Mouse (Mus musculus) kidney, postnatal 36 days (tissue): Measurements from ENCODE around the gene Trim24.

Source experiments
- DNase-seq, 2 experiments: peaks; one replicate each; pipeline ENCODE4 v3.0.0; 2021 to 2022; ENCODE audit warnings: mixed read lengths in 2 of 2

The Trim24 gene

GRCm38 (mm10) chr6:37863961-37864730 is 6.5 kb upstream of the Trim24 start:
- DNase-seq: no peak

- peak; percentile 47 to 70 for DNase-seq
Observed at GRCm38 (mm10) chr6:37871137-37871851, 683 bp downstream of the Trim24 start.

GRCm38 (mm10) chr6:37872861-37873260 is 2.2 kb downstream of the Trim24 start:
- no peak for DNase-seq

GRCm38 (mm10) chr6:37873731-37874130 is 3.1 kb downstream of the Trim24 start:
- DNase-seq: no peak

- DNase-seq: no peak
Observed at GRCm38 (mm10) chr6:37878206-37878605, 7.6 kb downstream of the Trim24 start.

- peak; percentile 38 to 55 for DNase-seq
Observed at GRCm38 (mm10) chr6:37880586-37880985, 10.0 kb downstream of the Trim24 start.

GRCm38 (mm10) chr6:37893586-37893985 is 23.0 kb downstream of the Trim24 start:
- no peak for DNase-seq

- DNase-seq: peak; percentile 67 to 77
Observed at GRCm38 (mm10) chr6:37895646-37896435, 25.2 kb downstream of the Trim24 start.

GRCm38 (mm10) chr6:37900221-37900620 is 29.6 kb downstream of the Trim24 start:
- DNase-seq: no peak

GRCm38 (mm10) chr6:37901791-37902190 is 31.2 kb downstream of the Trim24 start:
- DNase-seq: peak in 1 of 2 experiments; percentile 46

- DNase-seq: no peak
Observed at GRCm38 (mm10) chr6:37903810-37904209, 33.2 kb downstream of the Trim24 start.

- peak in 1 of 2 experiments; percentile 42 for DNase-seq
Observed at GRCm38 (mm10) chr6:37913525-37913924, 42.9 kb downstream of the Trim24 start.

GRCm38 (mm10) chr6:37925104-37925503 is 54.5 kb downstream of the Trim24 start:
- DNase-seq: no peak

GRCm38 (mm10) chr6:37926751-37927150 is 56.1 kb downstream of the Trim24 start:
- DNase-seq: no peak

- DNase-seq: no peak
Observed at GRCm38 (mm10) chr6:37936498-37936897, 65.9 kb downstream of the Trim24 start.

- no peak for DNase-seq
Observed at GRCm38 (mm10) chr6:37951306-37951705, 80.7 kb downstream of the Trim24 start.

GRCm38 (mm10) chr6:37967386-37967785 is 96.8 kb downstream of the Trim24 start:
- no peak for DNase-seq

GRCm38 (mm10) chr6:38007459-38007858 is 136.8 kb downstream of the Trim24 start:
- DNase-seq: peak; percentile 56 to 65

- no peak for DNase-seq
Observed at GRCm38 (mm10) chr6:38012829-38013228, 142.2 kb downstream of the Trim24 start.
